In genomic region chr17:68069484-68069883, GRCm38 (mm10) we compare ENCODE assay signal across 13 mouse cellular contexts.
"Had no signal": no experiment of that assay in that cellular context is flagged by ENCODE, and none has a peak within 500 bp of the region (broad histone marks: within the 10 kb centered on the region; RNA-seq: fewer than 3 reads in every experiment).

No protein-coding gene starts in this region.

- H3K4me3 ChIP-seq: layer of hippocampus, adult 2 months; limb, embryonic 13.5 days; neural tube, embryonic 13.5 days had no signal

- H3K27ac ChIP-seq: layer of hippocampus, adult 2 months; limb, embryonic 13.5 days; liver, embryonic 14.5 days; neural tube, embryonic 13.5 days had no signal

- H3K9ac ChIP-seq: limb, embryonic 13.5 days; liver, embryonic 14.5 days; neural tube, embryonic 13.5 days had no signal

- H3K36me3 ChIP-seq: limb, embryonic 13.5 days; neural tube, embryonic 13.5 days had no signal

- H3K4me2 ChIP-seq: limb, embryonic 13.5 days; midbrain, embryonic 11.5 days; neural tube, embryonic 13.5 days had no signal

- H3K9me3 ChIP-seq: limb, embryonic 13.5 days; neural tube, embryonic 13.5 days had no signal

- H3K27me3 ChIP-seq: limb, embryonic 13.5 days; neural tube, embryonic 13.5 days had no signal

- ATAC-seq: midbrain, embryonic 16.5 days had no signal

- DNase-seq: kidney, adult 18-20 months; kidney, postnatal 10 days; left cerebral cortex, postnatal 4 days; lung, adult 18-20 months; lung, postnatal 4 days; right cerebral cortex, postnatal 25 days; thymus, postnatal 36 days had no signal
